Mouse (Mus musculus) MEL (cell line): ENCODE measurements around the gene Mup20. TPM values are rescaled to one million over a fixed set of nuclear protein-coding genes. Genes with fewer than 3 reads are reported as not detected.
"Not testable (repeated sequence)": the region's sequence is repeated elsewhere in the genome, so short reads cannot be mapped to it uniquely, and the experiment has no call there.

Experiments used
- DNase-seq: peaks from one replicate; pipeline ENCODE4 v3.0.0; 2011; ENCODE audit warnings: low read depth, low spot score
- H3K27ac ChIP-seq: 2 replicates; pipeline ENCODE4 v1.5.1; 2012; ENCODE audit warnings: low read depth, mild to moderate bottlenecking, control low read depth, low read length, moderate library complexity; ENCODE audit not compliant: control insufficient read depth
- H3K27me3 ChIP-seq, 2 experiments: fragments of 150-350 bp in 1 of 2; sonication (generic) in 1 of 2; 2 replicates each; pipeline ENCODE4 v1.6.1; 2012; ENCODE audit warnings: low read length in 2 of 2, mild to moderate bottlenecking in 2 of 2, improper control_type of control experiment in 1 of 2, moderate library complexity in 1 of 2; ENCODE audit not compliant: insufficient read depth in 2 of 2, control insufficient read depth in 1 of 2
- H3K36me3 ChIP-seq, 2 experiments: 2 replicates each; pipeline ENCODE4 v1.6.1; 2012 to 2014; ENCODE audit warnings: low read length in 2 of 2, improper control_type of control experiment in 1 of 2, inconsistent platforms in 1 of 2, mild to moderate bottlenecking in 1 of 2; ENCODE audit not compliant: insufficient read depth in 2 of 2, control insufficient read depth in 1 of 2
- H3K4me1 ChIP-seq, 2 experiments: fragments of 150-350 bp in 1 of 2; sonication (generic) in 1 of 2; 2 replicates each; pipeline ENCODE4 v1.6.1; 2012; ENCODE audit warnings: low read length in 2 of 2, improper control_type of control experiment in 1 of 2, mild to moderate bottlenecking in 1 of 2; ENCODE audit not compliant: insufficient read depth in 2 of 2, control insufficient read depth in 1 of 2
- H3K4me3 ChIP-seq, 2 experiments: fragments of 150-350 bp in 1 of 2; sonication (generic) in 1 of 2; 2 replicates each; pipeline ENCODE4 v1.5.1; 2012; ENCODE audit warnings: low read depth in 2 of 2, low read length in 2 of 2, mild to moderate bottlenecking in 2 of 2, moderate library complexity in 2 of 2, control low read depth in 1 of 2, improper control_type of control experiment in 1 of 2; ENCODE audit not compliant: control insufficient read depth in 1 of 2, insufficient read depth in 1 of 2
- H3K79me2 ChIP-seq: 2 replicates; pipeline ENCODE4 v1.6.1; 2012; ENCODE audit warnings: mild to moderate bottlenecking, low read length, moderate library complexity; ENCODE audit not compliant: control insufficient read depth, poor library complexity, insufficient read depth
- H3K9ac ChIP-seq: 2 replicates; pipeline ENCODE4 v1.6.1; 2012; ENCODE audit warnings: low read depth, mild to moderate bottlenecking, control low read depth, low read length, moderate library complexity; ENCODE audit not compliant: control insufficient read depth, poor library complexity, severe bottlenecking
- H3K9me3 ChIP-seq: fragments of 150-350 bp; sonication (generic); replicated peaks from 2 replicates; pipeline ENCODE4 v1.6.1; 2012; ENCODE audit warnings: mild to moderate bottlenecking, low read length, improper control_type of control experiment, moderate library complexity; ENCODE audit not compliant: insufficient read depth
- BHLHE40 ChIP-seq: IDR thresholded peaks from 2 replicates; pipeline ENCODE4 v1.6.1; 2012; ENCODE audit warnings: low read depth, mild to moderate bottlenecking, inconsistent platforms, low read length, improper control_type of control experiment, borderline replicate concordance
- CHD2 ChIP-seq: IDR thresholded peaks from 2 replicates; pipeline ENCODE4 v1.6.1; 2011; ENCODE audit warnings: low read length, improper control_type of control experiment
- CTCF ChIP-seq, 3 experiments: IDR thresholded peaks in 2 of 3; conservative IDR thresholded peaks in 1 of 3; 2 replicates each; pipeline ENCODE4 v1.5.1; 2011 to 2012; ENCODE audit warnings: low read length in 3 of 3, low read depth in 2 of 3, mild to moderate bottlenecking in 2 of 3, improper control_type of control experiment in 1 of 3, inconsistent platforms in 1 of 3, mixed read lengths in 1 of 3, moderate library complexity in 1 of 3; ENCODE audit not compliant: control insufficient read depth in 1 of 3, insufficient read depth in 1 of 3, poor library complexity in 1 of 3, severe bottlenecking in 1 of 3
- E2F4 ChIP-seq: IDR thresholded peaks from 2 replicates; pipeline ENCODE4 v1.6.1; 2011; ENCODE audit warnings: low read depth, low read length, improper control_type of control experiment, borderline replicate concordance
- ETS1 ChIP-seq: IDR thresholded peaks from 2 replicates; pipeline ENCODE4 v1.6.1; 2012; ENCODE audit warnings: low read depth, mild to moderate bottlenecking, inconsistent platforms, low read length, improper control_type of control experiment, moderate library complexity
- MAZ ChIP-seq: IDR thresholded peaks from 2 replicates; pipeline ENCODE4 v1.6.1; 2012; ENCODE audit warnings: low read depth, mild to moderate bottlenecking, inconsistent platforms, low read length, improper control_type of control experiment
- MEF2A ChIP-seq: IDR thresholded peaks from 2 replicates; pipeline ENCODE4 v1.6.1; 2014; ENCODE audit warnings: low read depth, mild to moderate bottlenecking, inconsistent platforms, low read length, improper control_type of control experiment; ENCODE audit not compliant: poor library complexity, insufficient replicate concordance, severe bottlenecking; ENCODE audit errors: extremely low read depth
- MYB ChIP-seq: IDR thresholded peaks from 2 replicates; pipeline ENCODE4 v1.6.1; 2011; ENCODE audit warnings: mild to moderate bottlenecking, low read depth, low read length, improper control_type of control experiment
- MYC ChIP-seq: IDR thresholded peaks from 2 replicates; pipeline ENCODE4 v1.6.1; 2011; ENCODE audit warnings: low read depth, mild to moderate bottlenecking, low read length, improper control_type of control experiment, moderate library complexity
- NELFE ChIP-seq: IDR thresholded peaks from 2 replicates; pipeline ENCODE4 v1.6.1; 2011; ENCODE audit warnings: low read depth, low read length, improper control_type of control experiment
- NRF1 ChIP-seq: IDR thresholded peaks from 2 replicates; pipeline ENCODE4 v1.6.1; 2014; ENCODE audit warnings: low read depth, mild to moderate bottlenecking, inconsistent platforms, low read length, improper control_type of control experiment, moderate library complexity; ENCODE audit not compliant: poor library complexity, insufficient read depth, severe bottlenecking
- POLR2AphosphoS2 ChIP-seq: IDR thresholded peaks from 2 replicates; pipeline ENCODE4 v1.6.1; 2011; ENCODE audit warnings: low read length, improper control_type of control experiment
- POLR2AphosphoS5 ChIP-seq: IDR thresholded peaks from 2 replicates; pipeline ENCODE4 v1.6.1; 2012; ENCODE audit warnings: low read depth, borderline replicate concordance, mild to moderate bottlenecking, inconsistent platforms, low read length, moderate library complexity, mixed read lengths
- RAD21 ChIP-seq: IDR thresholded peaks from 2 replicates; pipeline ENCODE4 v1.6.1; 2011; ENCODE audit warnings: mild to moderate bottlenecking, low read depth, low read length, improper control_type of control experiment
- RCOR1 ChIP-seq: IDR thresholded peaks from 2 replicates; pipeline ENCODE4 v1.6.1; 2012; ENCODE audit warnings: low read depth, mild to moderate bottlenecking, inconsistent platforms, low read length, improper control_type of control experiment
- SIN3A ChIP-seq: IDR thresholded peaks from 2 replicates; pipeline ENCODE4 v1.6.1; 2012; ENCODE audit warnings: low read length, improper control_type of control experiment, inconsistent platforms
- SMC3 ChIP-seq: IDR thresholded peaks from 2 replicates; pipeline ENCODE4 v1.6.1; 2011; ENCODE audit warnings: low read depth, low read length, improper control_type of control experiment
- TCF12 ChIP-seq: IDR thresholded peaks from 2 replicates; pipeline ENCODE4 v1.6.1; 2014; ENCODE audit warnings: low read depth, mild to moderate bottlenecking, inconsistent platforms, low read length, improper control_type of control experiment, moderate library complexity
- ZNF384 ChIP-seq: IDR thresholded peaks from 2 replicates; pipeline ENCODE4 v1.6.1; 2012; ENCODE audit warnings: low read depth, mild to moderate bottlenecking, inconsistent platforms, low read length, improper control_type of control experiment
- polyA plus RNA-seq, 2 experiments: library from polyadenylated mRNA; stranded (reverse) in 1 of 2; unstranded in 1 of 2; fragments of >175 nt in 1 of 2; fragments of >200 nt in 1 of 2; gene quantifications; 2 replicates each; pipeline versions ENCODE4 v1.2.1 to v1.2.4; 2012; ENCODE audit warnings: low replicate concordance in 2 of 2, low read depth in 1 of 2; ENCODE audit not compliant: insufficient read length in 2 of 2, insufficient read depth in 1 of 2, missing spikeins in 1 of 2
- total RNA-seq: library from RNA; depleted of rRNA; stranded (reverse); fragments of 300-350 nt; gene quantifications from 2 replicates; pipeline ENCODE4 v1.2.3, GENCODE M21; 2012

The Mup20 gene
- total and polyA plus RNA-seq, 3 experiments: not detected

DNA sequence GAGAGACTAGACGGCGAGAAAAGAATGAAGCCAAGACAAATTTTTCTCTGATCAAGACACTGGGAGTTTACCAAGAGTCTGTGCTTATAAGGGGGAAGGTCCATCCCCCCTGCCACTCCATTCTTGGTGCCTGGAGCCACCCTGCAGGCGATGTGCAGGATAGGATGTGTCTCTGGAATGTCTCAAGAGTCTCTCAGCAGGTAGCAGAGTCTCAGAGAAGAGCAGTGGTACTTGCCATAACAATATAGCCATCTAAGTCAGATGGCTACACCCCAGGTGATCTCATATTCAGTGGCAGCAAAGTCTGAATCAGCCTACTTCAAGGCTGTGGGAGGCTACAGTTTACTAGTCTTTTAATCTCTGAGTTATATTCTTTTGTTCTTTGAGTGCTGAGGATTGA is 21.2 kb upstream of the Mup20 start:
- no peaks in the 10 kb centered on the region for H3K36me3 ChIP-seq
- DNase-seq: no peak
- TF ChIP-seq ETS1: no peak
- TF ChIP-seq, all 39 proteins: peak for 0
- H3K4me1 ChIP-seq: no peaks in the 10 kb centered on the region
- no peak overlapping the region for H3K9ac ChIP-seq
- H3K4me3 ChIP-seq: no peak overlapping the region
- no peaks in the 10 kb centered on the region for H3K27me3 ChIP-seq
- H3K9me3 ChIP-seq: no peaks in the 10 kb centered on the region
- H3K79me2 ChIP-seq: no peaks in the 10 kb centered on the region
- H3K27ac ChIP-seq: no peak overlapping the region

DNA sequence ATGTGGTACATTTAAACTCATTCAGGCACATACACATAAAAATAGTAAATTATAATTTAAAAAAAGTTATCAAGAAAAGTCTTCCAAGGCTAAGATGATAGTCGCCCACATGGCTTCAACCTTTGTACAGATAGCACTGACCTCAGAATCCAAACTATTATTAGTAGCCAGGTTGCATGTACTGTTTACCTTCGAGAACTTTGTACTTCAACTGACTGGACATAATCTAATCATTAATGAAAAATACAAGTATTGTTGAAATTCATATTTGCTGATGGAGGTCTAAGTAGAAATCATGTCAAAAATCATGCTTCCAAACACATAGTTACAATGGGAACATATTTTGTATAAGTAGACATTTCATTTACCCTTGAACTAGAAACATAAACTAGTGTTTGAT is 822 bp upstream of the Mup20 start:
- not testable (repeated sequence) for H3K79me2 ChIP-seq, H3K27ac ChIP-seq, H3K4me1 ChIP-seq, DNase-seq, H3K36me3 ChIP-seq, H3K4me3 ChIP-seq, H3K9me3 ChIP-seq, H3K9ac ChIP-seq, H3K27me3 ChIP-seq

DNA sequence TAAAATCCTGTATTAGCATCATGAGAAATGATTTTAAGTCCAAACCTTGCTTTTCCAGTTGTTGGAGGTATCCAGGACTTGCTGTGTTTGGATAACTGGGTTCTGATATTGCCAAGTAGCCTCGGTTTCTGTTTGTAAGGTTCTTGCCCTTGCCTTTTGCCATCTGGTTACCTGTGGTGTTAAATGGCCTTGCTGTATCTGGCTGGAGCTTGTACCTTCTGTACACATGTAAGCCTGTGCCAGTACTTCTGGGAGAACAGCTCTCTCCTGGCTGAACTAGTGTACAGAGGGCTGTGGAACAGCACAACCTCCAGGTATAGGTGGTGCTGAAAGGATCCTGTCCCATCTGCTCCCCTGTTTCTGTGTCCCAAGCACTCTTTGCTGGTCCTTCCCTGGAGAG is 27.7 kb downstream of the Mup20 start:
- TF ChIP-seq ZNF384: no peak
- TF ChIP-seq POLR2AphosphoS5: no peak
- TF ChIP-seq RCOR1: no peak
- no peak for TF ChIP-seq NRF1
- no peak for TF ChIP-seq CHD2
- TF ChIP-seq E2F4: no peak
- no peak for TF ChIP-seq ETS1
- no peak for TF ChIP-seq MYC
- no peak for TF ChIP-seq SMC3
- TF ChIP-seq RAD21: no peak
- no peak for TF ChIP-seq MAZ
- TF ChIP-seq TCF12: no peak
- TF ChIP-seq SIN3A: no peak
- no peak for TF ChIP-seq MYB
- TF ChIP-seq POLR2AphosphoS2: no peak
- no peak for TF ChIP-seq MEF2A
- no peak for TF ChIP-seq NELFE
- TF ChIP-seq BHLHE40: no peak
- TF ChIP-seq CTCF (IDR thresholded peaks at IDR 0.05 in 2 of 3, conservative IDR thresholded peaks at IDR 0.05 in 1 of 3; ENCODE audit: control insufficient read depth in 1 of 3, insufficient read depth in 1 of 3, low read depth in 2 of 3, low read length in 3 of 3, poor library complexity in 1 of 3, severe bottlenecking in 1 of 3): no peak
- no peak overlapping the region for H3K27ac ChIP-seq
- no peaks in the 10 kb centered on the region for H3K4me1 ChIP-seq
- H3K27me3 ChIP-seq: no peaks in the 10 kb centered on the region
- H3K9ac ChIP-seq: no peak overlapping the region
- DNase-seq: no peak
- no peaks in the 10 kb centered on the region for H3K9me3 ChIP-seq
- H3K79me2 ChIP-seq: no peaks in the 10 kb centered on the region
- no peak overlapping the region for H3K4me3 ChIP-seq
- no peaks in the 10 kb centered on the region for H3K36me3 ChIP-seq
